Mouse (Mus musculus) inflammation-experienced regulatory T-cells (primary cell): Measurements from ENCODE around the gene Kmt2a. TPM values are rescaled to one million over a fixed set of nuclear protein-coding genes. Genes with fewer than 3 reads are reported as not detected.

Experiments
- polyA plus RNA-seq, 2 experiments: library from polyadenylated mRNA; unstranded; fragments of 100-300 nt; shearing (Covaris generic); gene quantifications; one replicate each; pipeline ENCODE4 v1.2.1; 2017

The Kmt2a gene
- 10 to 100 TPM; 62.9 to 84.1 TPM for polyA plus RNA-seq

GRCm38 (mm10) chr9:44881221-44881871 is at the start of gene Kmt2a:
Gene Kmt2a, minus strand, starts transcription at chr9:44881296.

DNA sequence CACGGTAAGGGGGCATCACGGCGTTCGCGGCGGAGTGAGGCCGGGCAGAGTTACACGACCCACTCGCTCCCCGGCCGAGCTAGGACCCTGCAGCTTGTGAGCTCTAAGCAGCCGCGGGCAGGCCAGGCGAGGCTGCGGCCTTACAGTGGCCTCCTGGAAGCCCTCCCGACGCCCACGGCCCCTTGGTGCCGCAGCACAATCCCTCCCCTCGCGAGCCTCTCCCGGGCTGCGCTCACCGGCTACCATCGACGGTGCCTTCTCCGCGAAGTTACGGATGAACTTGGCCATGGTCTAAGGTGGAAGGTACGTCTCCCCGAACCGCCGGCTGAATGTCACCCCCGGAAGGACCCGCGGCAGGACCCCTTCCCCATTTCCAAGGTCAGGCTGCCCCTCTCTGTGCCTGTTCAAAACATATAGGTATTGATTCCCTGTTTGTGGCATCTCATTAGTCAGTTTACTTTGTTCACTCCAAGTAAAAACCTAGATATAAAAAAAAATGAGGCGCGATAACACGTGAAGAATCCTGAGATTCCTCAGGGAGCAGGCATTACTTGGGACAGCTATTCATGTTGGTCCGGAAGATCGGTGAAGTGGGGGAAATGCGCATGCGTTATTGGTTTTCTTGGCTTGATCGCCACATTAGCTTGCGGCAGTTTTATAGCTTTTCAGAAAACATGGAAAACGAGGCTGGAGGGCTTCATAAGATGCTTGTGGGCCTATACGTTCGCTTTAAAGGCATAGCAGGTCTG is 39.5 kb upstream of the Kmt2a start, which contains the start of gene Atp5l:
Gene Atp5l, minus strand, starts transcription at position 369 of the 749 bp plus-strand sequence.

GRCm38 (mm10) chr9:44802808-44803450 is 78.2 kb downstream of the Kmt2a start, which contains the start of gene Ttc36:
Gene Ttc36, minus strand, starts transcription at chr9:44803072.

GRCm38 (mm10) chr9:44799102-44799957 is 81.8 kb downstream of the Kmt2a start, which contains the start of gene Tmem25:
Gene Tmem25, minus strand, starts transcription at chr9:44799307.

DNA sequence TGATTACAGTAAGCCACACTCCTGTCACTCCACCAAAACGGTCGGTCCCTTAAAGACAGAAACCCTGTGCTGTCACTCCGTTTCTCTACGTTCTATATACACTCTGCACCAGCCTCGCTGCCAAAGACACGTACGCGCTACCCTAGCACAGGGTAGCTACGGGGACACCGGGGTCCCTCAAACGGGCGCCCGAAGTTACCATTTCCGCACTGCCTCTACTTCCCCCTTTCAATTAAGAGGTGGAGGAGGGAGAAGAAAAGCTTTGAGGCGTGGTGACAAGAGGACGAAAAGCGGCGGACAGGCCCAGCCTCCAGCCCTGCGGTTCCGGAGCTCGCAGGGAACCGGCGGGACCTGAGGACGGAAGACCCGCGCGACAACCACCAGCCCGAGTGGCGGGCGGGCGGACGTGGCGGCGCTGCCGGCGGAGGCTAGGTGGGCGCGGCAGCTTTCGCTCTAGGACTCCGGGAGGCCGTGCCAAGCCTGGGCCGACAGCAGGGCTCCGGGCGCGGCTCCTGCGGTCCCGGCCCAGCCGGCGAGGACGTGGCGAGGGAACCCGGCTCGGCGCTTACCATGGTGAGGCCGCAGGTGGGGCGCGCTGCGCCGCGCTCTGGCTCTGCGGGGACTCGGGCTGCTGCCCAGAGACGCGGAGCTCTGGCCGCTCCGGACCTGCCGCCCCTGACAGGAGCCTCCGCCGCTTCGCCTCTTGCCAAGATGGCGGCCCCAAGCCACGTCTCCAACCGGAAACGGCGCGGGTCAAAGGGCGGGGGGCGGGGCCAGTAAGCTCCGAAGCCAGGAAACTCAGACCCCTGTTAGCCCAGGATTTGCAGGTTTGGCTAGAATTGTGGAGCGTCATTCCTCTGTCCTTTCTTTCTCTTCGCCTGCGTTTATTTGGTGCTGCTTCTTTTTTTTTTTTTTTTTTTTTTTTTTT is 113.7 kb downstream of the Kmt2a start, which contains the start of the genes Arcn1 and Ift46:
Gene Arcn1, minus strand, starts transcription at position 745 of the 928 bp plus-strand sequence.
Gene Ift46, plus strand, starts transcription at position 808 of the 928 bp plus-strand sequence.

Other genes with a start within 250 kb of the Kmt2a start
- under 1 TPM; 0.31 to 0.53 TPM for gene Treh, start 208.1 kb downstream of the Kmt2a start, polyA plus RNA-seq
- 1 to 10 TPM; 1.1 to 5.8 TPM for gene Phldb1, start 146.1 kb downstream of the Kmt2a start, polyA plus RNA-seq
- gene Arcn1, start 113.5 kb downstream of the Kmt2a start, polyA plus RNA-seq, result 100 to 1,000 TPM; 131 to 156 TPM
- 10 to 100 TPM; 34.2 to 47.8 TPM for gene Ift46, start 113.4 kb downstream of the Kmt2a start, polyA plus RNA-seq
- gene Tmem25, start 82.0 kb downstream of the Kmt2a start, polyA plus RNA-seq, result 1 to 10 TPM in 1 of 2 experiments, under 1 TPM in 1; 0.19 to 2.1 TPM
- not detected for gene Ttc36, start 78.2 kb downstream of the Kmt2a start, polyA plus RNA-seq
- 100 to 1,000 TPM; 295 to 303 TPM for gene Atp5l, start 39.4 kb upstream of the Kmt2a start, polyA plus RNA-seq
- 10 to 100 TPM; 45.1 to 47.9 TPM for gene Ube4a, start 84.3 kb upstream of the Kmt2a start, polyA plus RNA-seq
- gene Cd3g, start 99.1 kb upstream of the Kmt2a start, polyA plus RNA-seq, result 1,000 to 10,000 TPM; 1,426 to 1,451 TPM
- gene Cd3d, start 100.5 kb upstream of the Kmt2a start, polyA plus RNA-seq, result 100 to 1,000 TPM; 756 to 785 TPM
- gene Cd3e, start 128.3 kb upstream of the Kmt2a start, polyA plus RNA-seq, result 1,000 to 10,000 TPM; 1,280 to 1,314 TPM
- gene Mpzl2, start 158.5 kb upstream of the Kmt2a start, polyA plus RNA-seq, result under 1 TPM; 0.13 to 0.28 TPM
- 10 to 100 TPM in 1 of 2 experiments, 1 to 10 TPM in 1; 9.4 to 14.4 TPM for gene Mpzl3, start 173.9 kb upstream of the Kmt2a start, polyA plus RNA-seq
- 1 to 10 TPM; 5.0 to 8.7 TPM for gene Jaml, start 197.9 kb upstream of the Kmt2a start, polyA plus RNA-seq
- gene Scn2b, start 236.5 kb upstream of the Kmt2a start, polyA plus RNA-seq, result under 1 TPM; 0.14 to 0.39 TPM